In the genomic region with DNA sequence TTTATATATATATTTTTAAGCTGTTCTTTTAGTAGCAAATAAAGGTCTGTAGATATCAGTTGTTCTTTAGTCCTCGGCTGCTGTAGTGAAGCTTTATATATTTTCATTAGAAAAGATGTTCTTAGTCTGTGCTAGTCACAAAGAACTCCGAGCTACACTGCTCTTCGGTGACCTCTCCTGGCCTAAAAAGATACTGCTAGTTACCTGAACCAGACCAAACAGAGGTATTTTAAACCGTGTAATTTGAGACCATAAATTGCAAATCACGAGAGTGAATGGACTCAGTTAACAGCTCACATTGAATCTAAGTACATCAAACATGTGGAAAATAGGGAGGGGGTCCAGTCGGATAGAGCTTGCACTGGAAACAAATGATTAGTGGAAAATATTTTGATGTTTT, we compare ENCODE assay signal across 9 mouse cellular contexts.
A peak's percentile ranks its signal among the peaks of the same experiment; 100 is the strongest.
DNase-seq lines count a peak whose midpoint lies in the region; ATAC-seq and TF ChIP-seq lines count a peak whose summit lies in the region.
"Had no signal": no experiment of that assay in that cellular context is flagged by ENCODE, and none has a peak within 500 bp of the region (broad histone marks: within the 10 kb centered on the region; RNA-seq: fewer than 3 reads in every experiment).

No protein-coding gene starts in this region.

- peak; percentile 82 for TF ChIP-seq CTCF in layer of hippocampus, adult 2 months (conservative IDR thresholded peaks at IDR 0.05)
- peak; percentile 63 for TF ChIP-seq CTCF in Patski (IDR thresholded peaks at IDR 0.05)

- ATAC-seq in Patski, result peak; percentile 79
- peak; percentile 65; the same call in 1 of the 2 replicates for ATAC-seq in midbrain, embryonic 12.5 days (ENCODE audit: low FRiP score, low read depth)

- POLR2A ChIA-PET in Patski (lab: Charles Lee), result no interaction called here

- peaks cover 17% of the 10 kb centered on the region for H3K27me3 ChIP-seq in Patski
- no peaks in the 10 kb centered on the region for H3K27me3 ChIP-seq in midbrain, embryonic 12.5 days
- H3K27me3 ChIP-seq: stomach, embryonic 15.5 days had no signal

- no peak overlapping the region for H3K27ac ChIP-seq in layer of hippocampus, adult 2 months
- H3K27ac ChIP-seq in midbrain, embryonic 12.5 days (replicated peaks), result no peak overlapping the region
- H3K27ac ChIP-seq: stomach, embryonic 15.5 days had no signal

- in situ Hi-C loops in Patski (cut with MboI; ENCODE audit: low pct_unique_long_range_greater_than_20kb), result loop anchor here (25.0 kb wide), 1 partner anchor 859 kb away; no protein-coding TSS in a partner anchor

- no peak overlapping the region for H3K4me3 ChIP-seq in layer of hippocampus, adult 2 months
- no peak overlapping the region for H3K4me3 ChIP-seq in midbrain, embryonic 12.5 days
- H3K4me3 ChIP-seq: stomach, embryonic 15.5 days had no signal

- CTCF ChIA-PET in Patski (lab: Charles Lee), result interaction anchor here (0.7 kb wide), 1 partner anchor 16 kb away, joined by 4 read pairs; no protein-coding TSS in a partner anchor

- 20% methylated on average over 6 of the region's 6 CpGs for WGBS in midbrain, embryonic 12.5 days

- DNase-seq in layer of hippocampus, adult 2 months (ENCODE audit: low spot score in 2 of 2), result peak; percentile 23 to 46
- DNase-seq in layer of hippocampus, adult 9-10 months (ENCODE audit: low spot score), result no peak
- DNase-seq in Patski (ENCODE audit: low read depth, low spot score), result no peak
- peak; percentile 75 for DNase-seq in embryo, embryonic 10 days (ENCODE audit: low spot score)
- DNase-seq in induced T-regulatory cell, adult 2 months (ENCODE audit: low read depth), result peak; percentile 27
- no peak for DNase-seq in urinary bladder, postnatal 10 days (ENCODE audit: low spot score)
- no peak for DNase-seq in heart, adult 8-10 months (ENCODE audit: low spot score)

- H3K36me3 ChIP-seq in midbrain, embryonic 12.5 days, result no peaks in the 10 kb centered on the region
- H3K36me3 ChIP-seq: stomach, embryonic 15.5 days had no signal

- no peak overlapping the region for H3K4me2 ChIP-seq in midbrain, embryonic 12.5 days (replicated peaks)
- H3K4me2 ChIP-seq: stomach, embryonic 15.5 days had no signal

- H3K9ac ChIP-seq in midbrain, embryonic 12.5 days (replicated peaks), result no peak overlapping the region
- H3K9ac ChIP-seq: stomach, embryonic 15.5 days had no signal

- H3K4me1 ChIP-seq in midbrain, embryonic 12.5 days, result no peaks in the 10 kb centered on the region
- H3K4me1 ChIP-seq: stomach, embryonic 15.5 days had no signal

- no peaks in the 10 kb centered on the region for H3K9me3 ChIP-seq in midbrain, embryonic 12.5 days
- H3K9me3 ChIP-seq: stomach, embryonic 15.5 days had no signal

Comparison
In these comparisons a context has a peak if more than half of its experiments do, and no peak if none do; other contexts are left out.
1. DNase-seq: peak in layer of hippocampus, adult 2 months (2 of 2), embryo, embryonic 10 days (single experiment) and induced T-regulatory cell, adult 2 months (single experiment); none in layer of hippocampus, adult 9-10 months (single experiment), Patski (single experiment), urinary bladder, postnatal 10 days (single experiment) and heart, adult 8-10 months (single experiment).